Mouse (Mus musculus): ENCODE measurements around the gene Vsig8.
A peak's percentile ranks its signal among the peaks of the same experiment; 100 is the strongest.

Vsig8 gene

GRCm38 (mm10) chr1:172555638-172556037 lies at the start of gene Vsig8:
Gene Vsig8, plus strand, starts transcription at chr1:172555938.
- no peak for DNase-seq

- no peak for DNase-seq
Observed at GRCm38 (mm10) chr1:172507001-172507400, 48.7 kb upstream of the Vsig8 start.

DNA sequence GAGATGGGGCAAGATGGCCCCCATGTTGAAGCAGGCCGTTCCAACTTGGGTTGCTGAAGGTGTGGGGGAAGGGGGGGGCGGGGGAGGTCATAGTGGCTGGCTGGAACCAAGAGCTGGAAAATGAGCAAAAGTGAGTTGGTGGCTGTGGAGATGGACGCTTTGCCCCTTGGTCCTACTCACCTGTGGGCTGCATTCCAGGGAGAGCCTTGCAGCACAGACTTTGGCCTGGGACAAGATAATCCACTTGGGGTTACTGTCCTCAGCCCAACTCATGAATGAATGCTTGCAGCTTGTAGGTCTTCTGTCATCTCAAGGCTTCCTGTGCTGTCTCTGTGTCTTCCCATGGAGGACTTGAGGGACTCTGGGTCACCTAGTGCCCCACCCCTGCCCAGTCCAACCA lies 48.0 kb upstream of the Vsig8 start:
- no peak for DNase-seq

DNA sequence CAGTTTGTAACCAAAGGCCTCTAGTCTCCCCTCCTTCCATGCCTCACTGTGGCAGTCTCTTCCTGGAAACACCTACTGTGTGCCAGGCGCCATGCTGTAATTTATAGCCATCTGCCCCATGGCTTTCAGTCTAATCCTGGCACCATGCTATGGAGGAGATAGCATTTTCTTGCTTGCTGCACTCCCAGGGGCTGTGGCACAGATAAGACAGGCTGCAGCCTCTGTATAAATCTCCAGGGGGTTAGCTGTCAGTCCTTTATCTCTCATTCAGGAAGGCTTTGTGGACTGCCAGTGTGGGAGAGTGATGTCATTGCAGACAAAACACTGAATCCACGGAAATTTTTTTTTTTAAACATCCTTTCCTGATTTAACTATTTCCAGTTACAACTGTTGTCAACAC lies 47.6 kb upstream of the Vsig8 start:
- DNase-seq: no peak

GRCm38 (mm10) chr1:172509235-172509634 lies 46.5 kb upstream of the Vsig8 start:
- no peak for DNase-seq

DNA sequence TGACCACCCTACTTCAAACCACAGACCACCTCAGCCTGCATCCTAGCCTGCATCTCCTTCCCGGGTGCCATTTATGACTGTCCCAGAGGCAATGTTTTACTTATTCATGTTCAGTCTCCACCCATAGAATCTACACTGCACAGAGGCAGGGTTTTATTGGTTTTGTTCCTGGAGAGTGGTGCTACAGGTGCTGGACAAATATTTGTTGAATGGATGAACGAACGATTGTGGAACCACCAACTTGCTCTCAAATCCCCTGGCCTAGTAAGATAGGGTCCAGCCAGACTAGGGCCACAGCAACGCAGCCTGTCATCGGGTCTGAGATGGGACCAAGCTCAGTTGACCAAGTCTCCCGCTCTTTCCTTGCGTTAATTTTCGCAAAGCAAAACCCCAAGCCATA lies 45.8 kb upstream of the Vsig8 start:
- DNase-seq: no peak

DNA sequence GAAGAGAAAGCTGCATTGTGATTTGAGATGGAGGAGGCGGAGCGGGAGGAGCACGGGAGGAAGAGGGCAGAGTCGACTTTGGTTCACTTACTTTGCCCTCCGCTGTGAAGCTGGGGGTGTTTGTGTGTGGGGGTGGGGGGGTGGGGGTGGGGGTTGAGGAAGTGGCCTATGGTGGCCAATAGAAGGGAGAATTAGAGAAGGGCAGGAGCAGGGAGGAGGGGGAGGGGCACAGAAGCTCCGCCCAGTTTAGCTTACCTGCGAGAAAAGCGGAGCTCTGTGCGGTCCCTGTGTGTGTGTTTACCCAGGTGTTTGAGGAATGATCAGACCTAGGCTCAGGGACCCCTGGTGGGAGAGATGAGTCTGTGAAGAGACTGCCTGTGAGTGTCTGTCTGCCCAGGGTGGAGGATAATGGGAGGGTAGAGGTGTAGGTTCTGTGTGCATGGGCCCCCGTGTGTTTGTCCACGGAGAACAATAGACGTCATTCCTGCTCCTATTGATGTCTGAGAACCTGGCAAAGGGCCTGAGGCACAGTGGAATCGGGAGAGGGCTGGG lies 45.2 kb upstream of the Vsig8 start:
- DNase-seq: no peak

GRCm38 (mm10) chr1:172512962-172513361 lies 42.8 kb upstream of the Vsig8 start:
- no peak for DNase-seq

- DNase-seq: no peak
Observed at GRCm38 (mm10) chr1:172513525-172514212, 42.1 kb upstream of the Vsig8 start.

- no peak for DNase-seq
Observed at GRCm38 (mm10) chr1:172514213-172514529, 41.6 kb upstream of the Vsig8 start.

- no peak for DNase-seq
Observed at GRCm38 (mm10) chr1:172514551-172515268, 41.0 kb upstream of the Vsig8 start.

- DNase-seq: no peak
Observed at GRCm38 (mm10) chr1:172515396-172515795, 40.3 kb upstream of the Vsig8 start.

DNA sequence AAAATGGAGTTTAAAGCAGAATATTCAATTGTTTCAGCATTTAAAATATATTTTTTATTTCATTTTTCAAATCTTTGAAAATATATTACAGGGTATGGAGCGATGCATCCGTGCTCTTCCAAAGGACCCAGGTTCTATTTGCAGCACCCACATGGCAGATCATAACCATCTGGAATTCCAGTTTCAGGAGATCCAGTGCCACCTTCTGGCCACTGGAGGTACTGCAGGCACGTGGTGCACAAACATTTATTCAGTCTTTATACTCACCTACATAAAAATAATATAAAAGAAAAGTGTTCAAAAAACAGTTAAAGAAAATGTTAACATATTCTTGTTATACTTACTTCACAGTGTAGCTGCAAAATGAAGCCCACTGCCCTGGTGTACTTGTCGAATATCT lies 37.7 kb upstream of the Vsig8 start:
- DNase-seq: no peak

DNA sequence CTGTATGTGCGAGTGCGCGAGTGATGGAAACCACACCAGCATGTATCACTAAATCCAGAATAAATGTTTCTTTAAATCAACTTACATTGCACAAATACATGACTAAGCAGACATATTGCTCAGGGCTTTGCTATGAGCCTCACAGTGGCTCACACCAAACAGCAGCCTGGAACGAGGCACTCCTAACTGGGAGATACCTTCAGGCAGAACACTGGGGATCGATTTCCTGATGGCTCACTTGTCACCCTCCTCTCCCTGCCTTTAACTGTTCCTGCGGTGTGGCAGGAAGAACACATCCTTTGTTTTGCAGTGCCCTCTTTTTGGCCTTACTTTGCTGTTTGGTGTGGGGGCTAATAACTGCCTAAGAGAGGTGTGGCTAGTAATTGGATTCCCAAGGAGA lies 36.1 kb upstream of the Vsig8 start:
- DNase-seq: no peak

DNA sequence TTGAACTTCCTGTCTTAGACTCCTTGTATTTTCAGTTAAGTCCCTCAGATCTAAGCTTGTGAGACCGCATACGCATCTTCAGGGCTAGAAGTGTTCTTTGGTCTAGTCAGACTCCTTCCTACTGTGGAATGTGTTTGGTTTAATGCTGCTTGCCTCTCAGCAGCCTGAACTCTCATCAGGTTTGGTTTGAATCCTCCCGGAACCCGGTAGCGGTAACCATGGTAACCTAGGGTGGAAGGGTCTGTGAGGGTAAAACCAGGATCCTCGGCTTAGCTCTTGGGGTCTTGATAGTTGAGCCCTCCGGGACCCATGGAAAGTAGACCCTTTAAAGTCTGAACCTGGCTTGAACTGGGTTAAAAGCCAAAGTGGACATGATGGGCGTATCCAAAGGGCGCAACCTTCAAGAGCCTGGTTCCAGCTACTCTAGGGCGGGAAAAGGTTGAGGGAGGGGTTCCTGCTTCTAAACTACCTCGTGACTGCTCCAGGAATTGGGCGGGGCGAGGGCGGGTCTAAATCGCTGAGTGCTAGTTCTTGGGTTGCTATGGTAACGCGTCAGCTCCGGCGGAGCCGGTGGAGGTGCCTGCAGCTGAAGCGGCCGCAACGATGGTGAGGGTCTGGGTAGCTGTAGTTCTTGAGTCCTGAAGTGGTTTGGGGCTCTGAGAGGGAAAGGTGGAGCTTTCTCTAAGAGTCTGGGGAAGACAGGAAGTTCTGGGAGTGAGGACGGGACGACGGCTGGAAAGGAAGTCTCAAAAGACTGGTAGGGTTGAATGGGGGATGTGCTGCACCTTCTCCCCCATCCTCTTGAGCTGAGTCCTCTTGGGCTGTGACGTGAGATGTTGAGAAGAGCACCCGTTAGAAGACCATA lies 34.9 kb upstream of the Vsig8 start, which contains the start of gene Cfap45:
Gene Cfap45, plus strand, starts transcription at position 226 of the 865 bp plus-strand sequence.
- peak; percentile 36 to 65 for DNase-seq

DNA sequence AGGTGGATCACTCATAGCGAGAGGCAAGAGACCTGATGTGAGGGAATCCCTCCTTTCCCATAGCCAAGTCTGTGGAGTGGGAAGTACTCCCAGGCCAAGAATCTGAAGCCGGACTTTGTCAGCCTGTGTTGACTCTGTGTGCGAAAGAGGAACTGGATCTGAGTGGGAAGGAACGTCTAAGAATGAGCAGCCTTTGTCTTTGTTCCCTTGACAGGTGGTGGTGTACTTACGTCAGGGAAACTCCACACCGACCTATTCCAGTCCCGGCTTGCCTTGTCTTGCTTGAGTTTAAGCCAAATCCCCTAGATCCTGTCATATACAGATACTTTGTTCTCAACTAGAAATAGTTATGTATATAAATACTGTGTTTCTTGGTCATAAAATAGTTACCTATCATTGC lies 33.2 kb upstream of the Vsig8 start:
- no peak for DNase-seq

GRCm38 (mm10) chr1:172523699-172524101 lies 32.0 kb upstream of the Vsig8 start:
- DNase-seq: no peak

DNA sequence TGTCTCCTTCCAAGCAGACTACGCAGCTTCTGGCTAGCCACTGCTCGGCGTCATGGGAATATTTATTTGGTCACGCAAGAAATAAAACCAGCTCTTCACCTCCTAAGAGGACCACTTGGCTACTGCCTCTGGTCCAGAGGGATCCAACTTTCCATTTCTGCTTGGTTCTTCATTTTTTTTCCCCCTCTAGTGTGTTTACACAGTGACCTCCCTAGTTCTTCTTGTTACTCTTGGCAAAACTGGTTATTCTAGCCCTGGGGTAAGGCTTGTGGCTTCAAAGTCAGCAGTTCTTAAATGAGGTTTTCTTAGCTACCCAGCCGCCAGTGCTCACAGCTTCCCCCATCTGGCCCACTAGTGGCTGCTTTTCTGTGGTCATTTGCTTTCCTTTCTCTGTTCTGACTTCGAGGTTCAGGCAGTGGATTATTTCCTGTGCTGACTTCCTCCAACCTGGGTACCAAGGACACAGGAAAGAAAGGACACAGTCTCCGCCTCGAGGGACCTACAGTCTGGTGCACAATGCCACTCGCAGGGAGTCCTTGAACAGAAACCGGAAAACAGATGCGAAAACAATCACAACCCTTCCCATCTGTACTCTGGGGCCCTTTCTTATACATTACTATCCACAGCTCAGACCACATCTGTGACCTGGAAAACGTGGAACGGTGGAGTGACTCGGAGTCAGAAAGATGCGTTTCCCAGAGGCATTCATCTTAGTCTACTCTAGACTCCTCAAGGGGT lies 30.5 kb upstream of the Vsig8 start:
- no peak for DNase-seq

- no peak for DNase-seq
Observed at GRCm38 (mm10) chr1:172525971-172526370, 29.8 kb upstream of the Vsig8 start.

DNA sequence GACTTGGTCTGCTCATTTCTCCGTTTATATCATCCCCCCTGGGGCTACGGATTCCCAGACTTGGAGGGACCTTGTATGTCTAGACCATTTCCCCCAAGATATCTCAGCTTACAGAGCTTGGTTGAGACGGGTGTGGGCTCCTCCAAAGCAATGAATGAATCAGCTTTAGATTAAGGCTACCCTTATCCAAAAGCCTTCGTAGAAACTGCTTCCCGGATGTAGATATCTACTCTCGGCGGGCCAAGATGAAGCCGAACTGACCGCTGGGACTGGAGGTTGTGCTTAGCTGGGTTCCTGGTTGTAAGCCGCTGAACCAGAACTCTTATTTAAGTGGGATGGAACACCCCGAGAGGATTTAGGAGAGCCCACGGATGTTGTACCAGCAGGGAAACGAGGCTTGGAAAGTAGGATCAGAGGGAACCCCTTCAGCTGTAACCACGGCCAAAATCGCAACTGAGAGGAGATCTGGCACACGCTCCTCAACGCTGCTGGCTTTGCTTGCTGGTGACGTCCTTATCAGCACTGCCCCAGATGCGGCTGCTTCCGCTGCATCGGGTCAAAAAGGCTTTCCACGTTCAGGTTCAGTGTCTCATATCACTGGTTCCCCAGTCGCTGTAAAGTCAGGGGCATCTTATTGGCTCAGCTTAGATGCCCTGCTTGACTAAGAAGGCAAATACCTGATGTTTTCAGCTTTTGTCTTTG lies 29.2 kb upstream of the Vsig8 start:
- DNase-seq: no peak

- DNase-seq: no peak
Observed at GRCm38 (mm10) chr1:172527431-172527830, 28.3 kb upstream of the Vsig8 start.

GRCm38 (mm10) chr1:172528701-172529100 lies 27.0 kb upstream of the Vsig8 start:
- peak; percentile 85 to 93 for DNase-seq

All from cerebellum, postnatal 25 days (tissue).